Mouse (Mus musculus): Measurements from ENCODE around the gene Tacc3. TPM values are rescaled to one million over a fixed set of nuclear protein-coding genes. Genes with fewer than 3 reads are reported as not detected.
A peak's percentile ranks its signal among the peaks of the same experiment; 100 is the strongest.

Tacc3 gene
- polyA plus RNA-seq, 1 experiment: 185 TPM

GRCm38 (mm10) chr5:33651921-33652782, 5.8 kb upstream of the Tacc3 start, which contains the start of gene Slbp:
Gene Slbp (minus strand): TSS chr5:33652574.
- Histone ChIP-seq H3K27me3 (ENCODE audit: control insufficient read depth, insufficient read depth, low read length, poor library complexity, severe bottlenecking) (no peaks in the 10 kb centered on the region), H3K4me3 (ENCODE audit: low read depth, low read length) (peak within 1 kb of the TSS; percentile 85), H3K27ac (ENCODE audit: insufficient read depth, low read length) (peak within 1 kb of the TSS; percentile 19; the same call in 1 of the 2 replicates), H3K4me1 (ENCODE audit: control insufficient read depth, insufficient read depth, low read length) (no peaks in the 10 kb centered on the region), H3K9me3 (replicated peaks; ENCODE audit: control insufficient read depth, insufficient read depth, low read length, poor library complexity, severe bottlenecking) (no peaks in the 10 kb centered on the region), H3K9ac (ENCODE audit: low read depth, poor library complexity, severe bottlenecking) (peak within 1 kb of the TSS; percentile 60), H3K36me3 (ENCODE audit: control insufficient read depth, insufficient read depth, low read length, poor library complexity, severe bottlenecking) (peaks cover 29% of the 10 kb centered on the region)
- no peak for TF ChIP-seq CTCF (IDR thresholded peaks at IDR 0.05; ENCODE audit: low read depth, low read length)
- peak; percentile 26; the same call in 1 of the 2 replicates for TF ChIP-seq EP300 (IDR thresholded peaks at IDR 0.05; ENCODE audit: insufficient read depth, low read depth, low read length)
- peak; percentile 99 for TF ChIP-seq POLR2A (IDR thresholded peaks at IDR 0.05; ENCODE audit: insufficient read depth, low read length)

GRCm38 (mm10) chr5:33652783-33653173, 5.2 kb upstream of the Tacc3 start:
- no peaks in the 10 kb centered on the region for H3K9me3 ChIP-seq (replicated peaks; ENCODE audit: control insufficient read depth, insufficient read depth, low read length, poor library complexity, severe bottlenecking)
- no peaks in the 10 kb centered on the region for H3K4me1 ChIP-seq (ENCODE audit: control insufficient read depth, insufficient read depth, low read length)
- peaks cover 22% of the 10 kb centered on the region for H3K36me3 ChIP-seq (ENCODE audit: control insufficient read depth, insufficient read depth, low read length, poor library complexity, severe bottlenecking)
- no peak for TF ChIP-seq CTCF (IDR thresholded peaks at IDR 0.05; ENCODE audit: low read depth, low read length)
- TF ChIP-seq POLR2A (IDR thresholded peaks at IDR 0.05; ENCODE audit: insufficient read depth, low read length): peak; percentile 60
- peak overlapping the region; percentile 58 for H3K4me3 ChIP-seq (ENCODE audit: low read depth, low read length)
- no peaks in the 10 kb centered on the region for H3K27me3 ChIP-seq (ENCODE audit: control insufficient read depth, insufficient read depth, low read length, poor library complexity, severe bottlenecking)
- H3K9ac ChIP-seq (ENCODE audit: low read depth, poor library complexity, severe bottlenecking): peak overlapping the region; percentile 60
- 0 out of 2 replicates have a peak overlapping the region, but pooled peaks have one; percentile 9 for H3K27ac ChIP-seq (ENCODE audit: insufficient read depth, low read length)

GRCm38 (mm10) chr5:33654424-33654823, 3.5 kb upstream of the Tacc3 start:
- H3K9ac ChIP-seq (ENCODE audit: low read depth, poor library complexity, severe bottlenecking): no peak overlapping the region
- peaks cover 10% of the 10 kb centered on the region for H3K36me3 ChIP-seq (ENCODE audit: control insufficient read depth, insufficient read depth, low read length, poor library complexity, severe bottlenecking)
- no peaks in the 10 kb centered on the region for H3K4me1 ChIP-seq (ENCODE audit: control insufficient read depth, insufficient read depth, low read length)
- no peaks in the 10 kb centered on the region for H3K27me3 ChIP-seq (ENCODE audit: control insufficient read depth, insufficient read depth, low read length, poor library complexity, severe bottlenecking)
- no peak overlapping the region for H3K27ac ChIP-seq (ENCODE audit: insufficient read depth, low read length)
- H3K9me3 ChIP-seq (replicated peaks; ENCODE audit: control insufficient read depth, insufficient read depth, low read length, poor library complexity, severe bottlenecking): no peaks in the 10 kb centered on the region
- TF ChIP-seq POLR2A (IDR thresholded peaks at IDR 0.05; ENCODE audit: insufficient read depth, low read length) (no peak), CTCF (IDR thresholded peaks at IDR 0.05; ENCODE audit: low read depth, low read length) (no peak)
- no peak overlapping the region for H3K4me3 ChIP-seq (ENCODE audit: low read depth, low read length)

GRCm38 (mm10) chr5:33655251-33655840, 2.6 kb upstream of the Tacc3 start:
- Histone ChIP-seq H3K36me3 (ENCODE audit: control insufficient read depth, insufficient read depth, low read length, poor library complexity, severe bottlenecking) (peaks cover 3% of the 10 kb centered on the region), H3K9me3 (replicated peaks; ENCODE audit: control insufficient read depth, insufficient read depth, low read length, poor library complexity, severe bottlenecking) (no peaks in the 10 kb centered on the region), H3K4me1 (ENCODE audit: control insufficient read depth, insufficient read depth, low read length) (no peaks in the 10 kb centered on the region), H3K9ac (ENCODE audit: low read depth, poor library complexity, severe bottlenecking) (no peak overlapping the region), H3K27ac (ENCODE audit: insufficient read depth, low read length) (no peak overlapping the region), H3K27me3 (ENCODE audit: control insufficient read depth, insufficient read depth, low read length, poor library complexity, severe bottlenecking) (no peaks in the 10 kb centered on the region), H3K4me3 (ENCODE audit: low read depth, low read length) (no peak overlapping the region)
- TF ChIP-seq POLR2A (IDR thresholded peaks at IDR 0.05; ENCODE audit: insufficient read depth, low read length): no peak
- no peak for TF ChIP-seq EP300 (IDR thresholded peaks at IDR 0.05; ENCODE audit: insufficient read depth, low read depth, low read length)
- no peak for TF ChIP-seq CTCF (IDR thresholded peaks at IDR 0.05; ENCODE audit: low read depth, low read length)

- no peak overlapping the region for H3K27ac ChIP-seq (ENCODE audit: insufficient read depth, low read length)
- H3K27me3 ChIP-seq (ENCODE audit: control insufficient read depth, insufficient read depth, low read length, poor library complexity, severe bottlenecking): no peaks in the 10 kb centered on the region
- H3K9me3 ChIP-seq (replicated peaks; ENCODE audit: control insufficient read depth, insufficient read depth, low read length, poor library complexity, severe bottlenecking): no peaks in the 10 kb centered on the region
- peak overlapping the region; percentile 97 for H3K4me3 ChIP-seq (ENCODE audit: low read depth, low read length)
- peaks cover 8% of the 10 kb centered on the region for H3K36me3 ChIP-seq (ENCODE audit: control insufficient read depth, insufficient read depth, low read length, poor library complexity, severe bottlenecking)
- TF ChIP-seq POLR2A (IDR thresholded peaks at IDR 0.05; ENCODE audit: insufficient read depth, low read length): no peak
- TF ChIP-seq EP300 (IDR thresholded peaks at IDR 0.05; ENCODE audit: insufficient read depth, low read depth, low read length): no peak
- no peak for TF ChIP-seq CTCF (IDR thresholded peaks at IDR 0.05; ENCODE audit: low read depth, low read length)
- no peaks in the 10 kb centered on the region for H3K4me1 ChIP-seq (ENCODE audit: control insufficient read depth, insufficient read depth, low read length)
- H3K9ac ChIP-seq (ENCODE audit: low read depth, poor library complexity, severe bottlenecking): peak overlapping the region; percentile 87; the same call in 1 of the 2 replicates
These were observed 1.2 kb upstream of the Tacc3 start for GRCm38 (mm10) chr5:33656739-33657138.

All from ES-Bruce4 (cell line).